Mouse (Mus musculus) frontal cortex, postnatal 14 days (tissue): Measurements from ENCODE around the gene Tomm40.

Source experiments
- DNase-seq, 2 experiments: peaks; one replicate each; pipeline ENCODE4 v3.0.0; 2022; ENCODE audit warnings: low spot score in 2 of 2

The Tomm40 gene

GRCm38 (mm10) chr7:19715239-19716054 is at the start of gene Tomm40:
Gene Tomm40 (minus strand): TSS chr7:19715438.
- peak; percentile 99 to 100 for DNase-seq

GRCm38 (mm10) chr7:19764581-19764980 is 49.3 kb upstream of the Tomm40 start:
- DNase-seq: no peak

- no peak for DNase-seq
These were observed 48.7 kb upstream of the Tomm40 start for GRCm38 (mm10) chr7:19763829-19764477.

GRCm38 (mm10) chr7:19762283-19762682 is 47.0 kb upstream of the Tomm40 start:
- DNase-seq: no peak

- DNase-seq: no peak
These were observed 44.8 kb upstream of the Tomm40 start for GRCm38 (mm10) chr7:19760021-19760420.

- no peak for DNase-seq
These were observed 43.4 kb upstream of the Tomm40 start for GRCm38 (mm10) chr7:19758623-19759022.

- DNase-seq: no peak
These were observed 40.9 kb upstream of the Tomm40 start for GRCm38 (mm10) chr7:19755851-19756786.

GRCm38 (mm10) chr7:19755008-19755407 is 39.8 kb upstream of the Tomm40 start:
- DNase-seq: no peak

GRCm38 (mm10) chr7:19754065-19754464 is 38.8 kb upstream of the Tomm40 start:
- no peak for DNase-seq

- no peak for DNase-seq
These were observed 38.3 kb upstream of the Tomm40 start for GRCm38 (mm10) chr7:19753587-19753986.

- DNase-seq: no peak
These were observed 37.4 kb upstream of the Tomm40 start for GRCm38 (mm10) chr7:19752652-19753051.

GRCm38 (mm10) chr7:19751070-19751383 is 35.8 kb upstream of the Tomm40 start:
- no peak for DNase-seq

- DNase-seq: peak; percentile 73 to 76
These were observed 35.2 kb upstream of the Tomm40 start, which contains the start of gene Nectin2 for GRCm38 (mm10) chr7:19750217-19751069. Gene Nectin2 (minus strand): TSS chr7:19750483.

GRCm38 (mm10) chr7:19749389-19750216 is 34.4 kb upstream of the Tomm40 start:
- peak; percentile 92 to 95 for DNase-seq

- peak in 1 of 2 experiments; percentile 33 for DNase-seq
These were observed 33.3 kb upstream of the Tomm40 start for GRCm38 (mm10) chr7:19748219-19749195.

GRCm38 (mm10) chr7:19747420-19748218 is 32.4 kb upstream of the Tomm40 start:
- no peak for DNase-seq

- DNase-seq: no peak
These were observed 31.4 kb upstream of the Tomm40 start for GRCm38 (mm10) chr7:19746426-19747201.
